Mouse (Mus musculus): ENCODE data around the gene Cpne6.

The Cpne6 gene

DNA sequence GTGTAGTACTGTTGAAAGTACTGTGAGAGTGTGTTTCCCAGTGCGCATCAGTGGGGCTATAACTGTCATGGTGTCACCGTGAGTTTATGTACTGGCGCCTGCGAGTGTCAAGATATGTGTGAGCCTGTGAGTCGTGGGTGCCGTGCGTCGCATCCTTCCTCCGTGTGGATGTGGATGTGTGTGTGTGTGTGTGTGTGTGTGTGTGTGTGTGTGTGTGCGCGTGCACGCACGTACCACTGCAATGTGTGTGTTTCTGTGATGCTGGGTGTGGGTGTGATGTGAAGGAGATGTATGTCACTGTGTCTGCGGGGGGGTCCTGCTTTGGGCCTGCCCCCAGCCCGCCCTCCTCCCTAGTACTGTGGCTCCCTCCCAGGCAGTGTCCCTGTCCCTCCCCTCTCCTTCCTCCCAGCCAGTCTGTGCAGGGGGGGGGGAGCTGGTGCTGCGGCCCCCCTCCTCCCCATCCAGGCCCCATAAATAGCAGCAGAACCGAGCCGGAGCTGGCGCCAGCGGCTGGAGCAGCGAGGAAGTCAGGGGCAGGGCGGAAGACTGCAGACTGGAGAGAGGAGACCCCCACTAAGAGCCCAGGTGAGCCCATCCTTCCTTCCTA is at the start of gene Cpne6:
TSS of gene Cpne6 (plus strand) at position 321 of the 607 bp plus-strand sequence.
- no peak for DNase-seq (ENCODE audit: low read depth, low spot score)

GRCm38 (mm10) chr14:55461757-55462156 is 48.5 kb upstream of the Cpne6 start:
- DNase-seq (ENCODE audit: low read depth, low spot score): no peak

DNA sequence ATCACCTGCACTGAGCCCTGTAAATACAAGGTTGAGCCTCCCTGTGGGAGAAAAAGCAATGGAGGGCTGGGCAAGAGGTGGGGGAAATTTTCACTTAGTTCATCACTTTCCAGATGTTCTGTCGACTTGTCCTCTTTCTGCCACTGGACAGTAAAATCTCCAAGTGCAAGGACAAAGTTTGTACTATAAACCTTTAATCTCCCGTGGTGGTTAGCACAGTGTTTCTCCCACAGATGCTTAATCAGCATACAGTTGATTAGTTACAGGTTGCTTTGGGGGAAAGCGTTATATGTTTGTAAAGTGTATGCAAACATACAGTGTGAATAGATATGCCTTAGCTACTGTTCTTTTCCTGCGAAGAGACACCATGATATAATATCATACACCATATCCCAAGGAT is 43.8 kb upstream of the Cpne6 start:
- no peak for DNase-seq (ENCODE audit: low read depth, low spot score)

DNA sequence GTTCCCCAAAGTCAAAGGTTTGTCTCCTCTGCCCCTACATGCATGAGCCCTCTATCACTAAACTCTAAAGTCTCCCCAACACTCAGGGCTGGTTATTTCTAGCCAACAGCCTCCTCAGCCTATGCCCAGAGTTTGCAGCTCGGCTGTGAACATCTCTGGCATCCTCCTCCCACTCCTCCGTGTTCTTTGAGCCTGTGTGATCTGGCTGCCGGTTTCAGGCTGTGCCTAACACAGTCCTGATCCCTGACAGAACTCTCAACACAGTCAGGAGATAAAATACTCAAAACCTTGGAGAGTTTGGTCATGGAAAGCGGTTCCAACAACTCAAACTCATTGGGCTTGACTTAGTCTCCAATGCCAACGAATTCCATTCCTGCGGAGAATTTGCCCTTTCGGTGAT is 43.1 kb upstream of the Cpne6 start:
- DNase-seq (ENCODE audit: low read depth, low spot score): no peak

DNA sequence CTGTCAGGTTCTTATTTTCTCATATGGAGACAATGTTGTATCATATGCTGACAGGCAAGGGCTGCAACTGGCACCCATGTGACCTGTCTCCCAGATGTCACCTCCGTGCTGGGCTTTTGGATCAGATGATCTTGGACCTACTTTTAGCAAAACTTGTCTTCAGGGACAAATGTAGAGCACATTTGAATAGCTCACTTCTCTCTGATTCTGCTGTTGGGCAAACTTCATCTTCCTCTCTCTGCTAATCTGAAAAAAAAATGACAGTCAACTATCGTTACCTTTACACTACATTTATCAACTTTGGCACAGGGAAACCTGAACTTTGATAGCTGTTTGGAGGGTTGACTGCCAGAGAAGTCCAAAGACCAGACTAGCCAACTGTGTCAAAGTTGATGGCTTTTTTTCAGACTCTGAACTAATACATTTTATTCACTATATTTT is 41.9 kb upstream of the Cpne6 start:
- DNase-seq (ENCODE audit: low read depth, low spot score): no peak

DNA sequence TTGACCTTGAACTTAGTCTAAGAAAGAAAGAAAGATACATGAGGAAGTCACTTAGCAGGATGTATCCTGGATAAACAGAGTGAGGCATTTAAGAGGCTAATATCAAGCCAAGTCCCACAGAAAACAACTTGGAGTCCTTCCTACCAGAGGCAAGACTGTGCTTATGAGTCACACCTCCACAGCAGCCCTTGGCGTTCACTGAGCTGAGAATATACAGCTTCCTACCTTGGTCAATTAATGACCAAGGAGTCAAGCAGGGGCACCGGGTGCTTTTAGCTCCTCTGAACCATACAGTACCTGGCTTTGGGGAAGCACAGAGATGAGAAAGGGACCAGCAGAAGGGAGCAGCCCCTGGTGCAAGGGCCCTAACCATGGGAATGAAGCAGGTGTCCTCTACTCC is 41.2 kb upstream of the Cpne6 start:
- DNase-seq (ENCODE audit: low read depth, low spot score): no peak

DNA sequence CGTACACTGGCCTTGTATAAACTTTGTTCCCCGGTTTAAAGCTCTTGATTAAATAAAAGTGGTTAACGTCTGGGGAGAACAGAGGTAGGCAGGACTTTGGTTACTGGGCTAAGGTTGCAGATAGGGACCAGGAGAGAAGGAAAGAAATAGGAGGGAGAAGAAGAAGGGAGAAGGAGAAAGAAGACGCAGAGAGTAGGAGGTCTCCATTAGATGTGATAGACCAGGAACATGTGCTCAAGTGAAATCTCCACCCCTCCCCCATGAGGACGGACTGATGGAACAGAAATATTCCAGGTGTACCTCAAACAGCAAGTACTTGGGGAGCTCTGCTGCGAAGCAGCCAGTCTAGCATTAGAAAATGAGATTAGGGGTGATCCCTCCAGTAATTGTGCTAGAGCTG is 40.4 kb upstream of the Cpne6 start:
- no peak for DNase-seq (ENCODE audit: low read depth, low spot score)

GRCm38 (mm10) chr14:55470806-55471205 is 39.4 kb upstream of the Cpne6 start:
- DNase-seq (ENCODE audit: low read depth, low spot score): no peak

- DNase-seq (ENCODE audit: low read depth, low spot score): no peak
Measured at GRCm38 (mm10) chr14:55475654-55476053, 34.6 kb upstream of the Cpne6 start.

DNA sequence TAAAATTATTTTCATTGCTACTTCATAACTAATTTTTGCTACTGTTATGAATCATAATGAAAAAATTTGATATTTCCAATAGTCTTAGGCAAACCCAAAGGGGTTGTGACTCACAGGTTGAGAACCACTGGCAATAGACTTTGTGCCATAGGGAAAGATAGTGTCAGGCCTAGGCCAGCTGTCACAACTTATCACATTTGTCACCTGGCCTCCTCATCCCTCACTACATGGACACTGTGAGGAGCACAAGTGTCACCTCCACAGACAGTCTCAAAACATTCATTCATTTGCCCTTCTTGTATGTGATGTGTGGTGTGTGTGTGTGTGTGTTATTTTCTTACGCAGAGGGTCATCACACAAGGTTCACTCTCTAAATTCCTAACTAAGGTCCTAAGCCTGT is 32.8 kb upstream of the Cpne6 start:
- DNase-seq (ENCODE audit: low read depth, low spot score): no peak

GRCm38 (mm10) chr14:55477829-55478228 is 32.4 kb upstream of the Cpne6 start:
- DNase-seq (ENCODE audit: low read depth, low spot score): no peak

- peak; percentile 58 for DNase-seq (ENCODE audit: low read depth, low spot score)
Measured at GRCm38 (mm10) chr14:55478651-55479599, 31.3 kb upstream of the Cpne6 start, which contains the start of gene Dhrs4. TSS of gene Dhrs4 (plus strand) at chr14:55478758.

GRCm38 (mm10) chr14:55479629-55480028 is 30.6 kb upstream of the Cpne6 start:
- no peak for DNase-seq (ENCODE audit: low read depth, low spot score)

- DNase-seq (ENCODE audit: low read depth, low spot score): no peak
Measured at GRCm38 (mm10) chr14:55484430-55485085, 25.7 kb upstream of the Cpne6 start.

DNA sequence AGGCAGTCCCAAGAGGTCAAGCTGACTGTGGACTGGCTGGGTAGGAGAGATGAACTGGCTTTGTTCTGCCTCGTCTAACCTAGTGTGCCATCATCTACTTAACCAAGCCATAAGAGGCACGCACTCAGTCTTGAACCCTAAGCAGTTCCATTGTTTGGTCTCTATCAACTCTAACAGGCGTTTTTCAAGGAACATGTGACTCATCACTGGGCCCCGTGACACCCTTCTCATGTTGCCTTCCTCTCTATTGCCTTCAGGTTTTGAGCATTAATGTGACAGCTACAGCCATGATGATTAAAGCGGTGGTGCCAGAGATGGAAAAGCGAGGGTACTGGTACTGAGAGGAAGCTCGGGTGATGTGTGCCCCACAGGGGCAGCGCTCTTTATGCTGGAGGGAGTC is 23.4 kb upstream of the Cpne6 start:
- DNase-seq (ENCODE audit: low read depth, low spot score): no peak

GRCm38 (mm10) chr14:55490361-55491201 is 19.7 kb upstream of the Cpne6 start, which contains the start of gene Carmil3:
TSS of gene Carmil3 (plus strand) at chr14:55490651.
- DNase-seq (ENCODE audit: low read depth, low spot score): no peak

DNA sequence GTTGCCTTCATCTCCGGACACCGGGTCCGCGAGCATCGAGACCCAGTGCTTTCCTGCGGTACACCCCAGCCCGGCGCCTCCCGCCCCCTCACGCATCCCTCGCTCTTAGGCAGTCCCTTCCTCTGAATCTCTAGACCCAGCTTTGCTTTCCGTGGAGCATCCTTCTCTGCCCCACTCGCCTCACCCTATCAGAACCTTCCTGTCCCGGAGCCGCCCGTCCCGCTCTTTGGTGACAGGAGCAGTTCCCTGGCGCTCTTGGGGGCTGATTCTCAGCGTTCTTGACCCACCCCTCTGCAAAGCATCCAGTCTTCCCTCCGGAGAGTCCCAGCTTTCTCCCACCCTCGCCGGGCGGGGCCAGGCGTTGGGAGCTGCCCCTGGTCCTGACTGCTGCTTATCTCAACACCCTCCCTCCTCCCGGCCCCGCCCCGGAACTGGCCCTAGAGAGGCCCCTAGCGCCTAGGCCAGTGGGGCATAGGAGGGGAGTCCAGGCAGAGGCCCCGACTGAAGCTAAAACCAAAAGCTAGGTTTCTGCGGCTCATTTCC is 18.9 kb upstream of the Cpne6 start:
- DNase-seq (ENCODE audit: low read depth, low spot score): no peak

DNA sequence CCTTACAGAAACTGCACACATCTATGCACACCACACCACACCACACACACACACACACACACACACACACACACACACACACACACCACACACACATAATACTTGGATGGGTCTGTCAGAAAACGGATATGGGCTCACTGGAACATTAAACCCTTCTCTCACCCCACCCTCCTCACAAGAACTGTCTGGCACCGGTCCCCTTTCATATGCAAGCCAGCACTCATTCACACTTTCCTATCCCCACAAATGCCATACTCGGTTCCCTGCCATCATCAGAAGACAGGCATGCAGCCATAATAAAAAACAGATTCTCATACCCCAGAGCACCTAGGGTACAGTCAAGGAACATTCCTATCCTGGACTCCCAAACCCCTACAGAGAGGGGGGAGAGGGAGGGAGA is 18.1 kb upstream of the Cpne6 start:
- DNase-seq (ENCODE audit: low read depth, low spot score): no peak

DNA sequence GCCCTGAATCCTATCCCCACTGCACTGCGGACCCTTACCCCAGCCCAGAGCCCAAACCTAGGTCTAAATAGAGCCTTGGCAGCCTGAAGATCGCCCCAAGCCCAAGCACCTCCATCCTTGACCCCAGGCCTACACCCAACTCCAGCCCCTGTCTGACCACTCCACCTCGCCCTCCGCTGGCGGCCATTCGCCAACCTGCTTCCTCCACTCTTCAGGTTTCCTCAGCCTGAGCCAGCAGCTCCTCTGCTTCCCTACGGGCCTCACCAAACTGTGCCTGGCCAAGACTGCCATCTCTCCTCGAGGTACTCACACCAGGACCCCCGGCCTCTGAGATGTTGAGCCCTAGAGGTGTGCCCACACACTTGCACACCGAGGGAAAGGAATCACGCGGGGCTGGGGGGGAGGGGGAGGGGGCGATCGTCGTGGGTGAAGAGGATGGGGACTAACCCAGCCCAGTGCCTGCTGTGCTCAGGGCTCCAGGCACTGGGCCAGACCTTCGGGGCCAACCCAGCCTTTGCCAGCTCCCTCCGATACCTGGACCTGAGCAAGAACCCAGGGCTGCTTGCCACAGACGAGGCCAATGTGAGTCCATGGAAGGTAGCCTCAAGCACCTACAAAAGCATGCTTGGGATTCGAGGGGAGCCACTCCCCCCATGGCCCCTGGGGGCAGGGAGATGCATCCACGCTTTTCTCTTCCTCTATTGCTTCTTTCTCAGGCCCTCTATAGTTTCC is 14.6 kb upstream of the Cpne6 start:
- no peak for DNase-seq (ENCODE audit: low read depth, low spot score)

DNA sequence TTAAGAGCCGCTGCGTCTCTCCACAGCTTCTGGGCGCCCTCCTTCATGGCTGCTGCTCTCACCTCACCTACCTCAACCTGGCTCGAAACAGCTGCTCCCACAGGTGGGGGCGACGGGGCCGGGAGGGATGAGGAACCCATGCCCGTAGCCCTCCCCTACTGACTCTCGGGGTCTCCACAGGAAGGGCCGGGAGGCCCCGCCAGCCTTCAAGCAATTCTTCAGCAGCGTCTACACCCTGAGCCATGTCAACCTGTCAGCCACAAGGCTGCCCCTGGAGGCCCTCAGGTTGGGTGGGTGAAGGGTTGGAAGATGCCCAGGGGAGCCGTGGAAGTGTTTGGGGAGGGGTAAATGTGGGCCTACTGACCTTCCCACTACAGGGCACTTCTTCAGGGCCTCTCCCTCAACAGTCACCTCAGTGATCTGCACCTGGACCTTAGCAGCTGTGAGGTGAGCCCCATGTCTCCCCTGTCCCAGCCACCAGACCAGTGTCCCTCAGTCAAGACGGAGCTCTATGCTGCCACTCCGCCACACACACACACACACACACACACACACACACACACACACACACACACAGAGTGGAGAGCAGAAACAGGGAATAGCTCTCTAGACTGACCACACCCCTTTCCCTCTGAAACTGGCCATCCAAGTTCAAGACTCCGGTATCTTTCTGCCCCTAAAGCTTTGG is 13.3 kb upstream of the Cpne6 start:
- DNase-seq (ENCODE audit: low read depth, low spot score): no peak
